Mouse (Mus musculus): Measurements from ENCODE around the gene Ndufb8.

The Ndufb8 gene

DNA sequence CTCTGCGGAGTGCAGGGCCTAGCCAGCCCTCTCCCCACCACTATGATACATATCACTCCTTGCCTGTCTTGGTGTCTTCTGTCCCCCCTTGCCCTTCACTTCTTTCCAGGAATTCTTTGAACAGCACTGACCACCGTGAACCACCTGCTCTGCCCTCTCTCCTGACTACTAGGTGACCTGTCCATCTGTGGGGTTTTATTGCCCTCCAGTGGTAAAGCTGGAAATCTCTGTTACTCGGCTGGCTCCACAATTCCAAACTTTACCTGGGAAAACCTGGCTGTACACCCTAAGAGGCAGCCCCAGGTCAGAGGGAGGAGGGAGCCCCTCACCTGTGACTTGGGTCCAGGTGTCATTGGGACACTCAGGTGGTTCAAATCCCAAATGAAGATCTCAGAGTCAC lies 19.9 kb downstream of the Ndufb8 start:
- DNase-seq (ENCODE audit: low read depth, low spot score): no peak

DNA sequence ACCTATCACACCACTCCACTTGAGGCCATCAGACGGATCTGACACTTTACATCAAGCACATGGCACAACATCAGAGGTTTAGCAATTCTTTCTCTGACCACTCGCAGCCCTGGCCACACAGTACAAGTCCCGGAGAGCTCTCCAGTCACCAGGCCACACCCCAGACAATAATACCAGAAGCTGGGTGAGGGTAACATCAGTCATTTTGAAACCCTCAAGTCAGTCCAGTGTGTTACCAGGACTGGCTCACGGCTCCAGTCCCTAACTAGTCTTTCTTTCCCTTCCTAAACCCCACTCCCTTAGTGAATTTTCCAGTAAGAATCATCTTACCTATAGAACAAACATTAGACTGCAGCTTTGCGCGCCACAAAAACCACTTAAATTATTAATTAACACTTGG lies 25.2 kb downstream of the Ndufb8 start:
- DNase-seq (ENCODE audit: low read depth, low spot score): no peak

DNA sequence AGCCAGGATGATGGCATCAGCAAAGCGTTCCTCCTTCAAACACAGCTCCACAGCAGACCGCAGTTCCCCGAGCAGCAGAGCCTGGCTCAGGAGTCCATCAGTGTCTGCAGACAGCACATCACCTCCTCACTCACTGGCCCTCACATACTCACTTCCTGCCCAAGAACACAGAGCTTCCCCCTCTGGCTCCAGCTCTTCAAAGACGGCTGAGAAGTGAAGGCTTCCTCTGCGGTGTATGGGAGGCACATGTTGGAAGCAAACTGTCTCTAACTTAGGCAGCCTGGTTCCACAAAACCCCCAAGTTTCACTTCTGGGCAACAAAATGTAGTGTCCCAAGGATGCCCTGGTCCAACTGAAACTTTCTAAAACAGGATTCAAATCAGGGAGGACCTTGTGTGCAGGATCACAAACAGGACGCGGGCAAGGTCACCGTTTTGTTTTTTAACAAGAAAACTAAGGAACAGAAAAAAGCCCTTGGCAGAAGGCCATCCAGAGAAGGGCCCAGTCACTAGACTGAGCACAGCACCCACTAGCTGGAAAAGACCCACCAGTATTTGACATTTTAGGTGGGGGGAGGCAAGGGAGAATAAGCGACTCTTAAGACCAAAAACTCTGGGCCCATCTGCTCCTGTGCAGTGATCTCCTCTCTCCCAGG lies 29.6 kb downstream of the Ndufb8 start:
- DNase-seq (ENCODE audit: low read depth, low spot score): no peak

DNA sequence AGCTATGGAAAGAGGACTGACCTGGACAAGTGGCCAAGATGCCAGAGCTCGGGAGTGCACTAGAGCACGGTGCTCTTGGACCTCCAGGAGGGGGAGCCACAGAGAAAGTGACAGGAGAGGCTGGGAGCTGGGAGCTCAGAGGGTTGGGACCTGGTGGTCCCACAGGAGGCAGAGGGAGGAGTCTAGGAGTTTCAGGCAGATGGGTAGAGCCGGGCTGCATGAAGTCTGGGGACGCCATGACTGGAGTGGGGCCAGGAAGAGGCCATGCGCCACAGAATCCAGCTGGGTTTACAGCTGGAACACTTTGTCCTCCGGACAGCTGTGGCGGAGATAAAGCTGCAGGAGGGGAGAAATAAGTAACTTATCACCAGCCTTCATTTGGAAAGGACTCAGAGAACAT lies 36.1 kb downstream of the Ndufb8 start:
- DNase-seq (ENCODE audit: low read depth, low spot score): no peak

DNA sequence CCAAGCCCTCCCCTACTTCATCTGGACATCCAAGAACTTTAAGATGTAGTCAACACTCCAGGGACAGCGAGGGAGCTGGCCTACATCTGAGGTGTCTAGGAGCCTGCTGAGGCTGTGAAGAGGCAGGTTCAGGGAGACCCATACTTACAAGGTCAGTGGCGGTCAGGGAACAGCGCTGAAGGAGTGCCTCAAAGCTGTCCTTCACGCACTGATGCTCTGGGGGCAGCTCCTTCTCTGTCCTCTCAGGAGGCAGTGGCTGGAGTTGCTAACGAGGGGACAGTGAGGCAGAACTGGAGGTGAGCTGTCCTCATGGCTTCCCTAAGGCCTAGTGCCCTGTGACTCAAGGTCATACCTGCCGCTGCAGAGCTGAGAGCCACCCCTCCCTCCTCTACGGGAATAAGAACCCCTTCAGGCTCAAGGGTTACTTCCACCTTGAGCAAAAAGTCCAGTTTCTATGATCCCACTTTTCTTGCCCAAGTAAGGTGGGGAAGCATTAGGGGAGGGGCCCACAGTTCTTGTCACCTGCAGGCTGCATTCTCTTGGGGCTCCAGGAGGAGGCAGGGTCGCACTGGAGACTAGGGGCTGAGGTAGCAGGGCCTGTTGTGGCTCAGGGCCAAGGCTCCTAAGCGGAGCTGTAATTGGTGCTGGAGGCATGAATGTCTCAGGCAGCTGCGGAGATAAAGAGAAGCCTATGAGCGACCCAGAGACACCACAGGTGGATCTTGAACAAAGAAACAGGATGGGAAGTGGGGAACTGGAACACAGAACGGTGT lies 37.1 kb downstream of the Ndufb8 start:
- DNase-seq (ENCODE audit: low read depth, low spot score): no peak

DNA sequence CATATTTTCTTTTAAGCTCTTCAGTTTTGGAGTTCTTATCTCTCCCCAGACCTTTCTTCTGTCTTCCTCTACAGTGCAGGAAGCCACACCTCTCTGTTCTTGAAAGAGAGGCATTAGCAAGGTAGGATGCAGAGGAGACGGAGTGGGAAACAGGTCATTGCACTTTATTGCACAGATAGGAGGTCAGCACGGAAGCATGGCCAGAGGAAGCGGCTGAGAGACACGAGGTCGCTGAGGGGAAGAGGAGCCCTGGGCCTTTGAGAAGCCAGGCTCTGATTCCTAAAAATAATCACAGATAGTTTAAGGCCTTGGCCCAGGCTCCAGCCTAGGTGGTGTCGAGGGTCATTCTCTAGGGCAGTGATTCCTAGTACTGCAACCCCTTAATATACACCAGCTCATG lies 39.5 kb downstream of the Ndufb8 start:
- DNase-seq (ENCODE audit: low read depth, low spot score): no peak

- no peak for DNase-seq (ENCODE audit: low read depth, low spot score)
Observed at GRCm38 (mm10) chr19:44514521-44515451, 40.5 kb downstream of the Ndufb8 start.

GRCm38 (mm10) chr19:44513921-44514482 lies 41.2 kb downstream of the Ndufb8 start:
- DNase-seq (ENCODE audit: low read depth, low spot score): no peak

- DNase-seq (ENCODE audit: low read depth, low spot score): no peak
Observed at GRCm38 (mm10) chr19:44513054-44513833, 42.0 kb downstream of the Ndufb8 start.

DNA sequence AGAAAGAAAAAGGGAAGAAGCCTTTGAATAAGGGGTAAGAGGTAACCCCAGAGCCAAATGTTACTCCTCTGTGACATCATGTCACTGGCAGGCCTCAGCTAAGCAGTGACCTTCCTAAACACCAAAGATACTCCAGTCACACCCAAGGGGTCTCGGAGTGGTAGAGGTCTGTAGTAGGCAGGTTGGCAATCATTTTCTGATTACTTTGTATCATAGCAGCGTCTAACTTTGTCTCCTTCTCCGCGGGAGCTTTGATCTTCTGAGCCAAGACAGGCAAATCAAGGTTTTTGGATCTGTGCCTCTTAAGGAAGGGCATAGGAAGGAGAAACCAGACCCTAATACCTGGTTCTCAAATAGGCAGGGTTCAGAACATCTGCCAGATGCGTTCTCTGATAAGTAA lies 42.6 kb downstream of the Ndufb8 start:
- DNase-seq (ENCODE audit: low read depth, low spot score): no peak

DNA sequence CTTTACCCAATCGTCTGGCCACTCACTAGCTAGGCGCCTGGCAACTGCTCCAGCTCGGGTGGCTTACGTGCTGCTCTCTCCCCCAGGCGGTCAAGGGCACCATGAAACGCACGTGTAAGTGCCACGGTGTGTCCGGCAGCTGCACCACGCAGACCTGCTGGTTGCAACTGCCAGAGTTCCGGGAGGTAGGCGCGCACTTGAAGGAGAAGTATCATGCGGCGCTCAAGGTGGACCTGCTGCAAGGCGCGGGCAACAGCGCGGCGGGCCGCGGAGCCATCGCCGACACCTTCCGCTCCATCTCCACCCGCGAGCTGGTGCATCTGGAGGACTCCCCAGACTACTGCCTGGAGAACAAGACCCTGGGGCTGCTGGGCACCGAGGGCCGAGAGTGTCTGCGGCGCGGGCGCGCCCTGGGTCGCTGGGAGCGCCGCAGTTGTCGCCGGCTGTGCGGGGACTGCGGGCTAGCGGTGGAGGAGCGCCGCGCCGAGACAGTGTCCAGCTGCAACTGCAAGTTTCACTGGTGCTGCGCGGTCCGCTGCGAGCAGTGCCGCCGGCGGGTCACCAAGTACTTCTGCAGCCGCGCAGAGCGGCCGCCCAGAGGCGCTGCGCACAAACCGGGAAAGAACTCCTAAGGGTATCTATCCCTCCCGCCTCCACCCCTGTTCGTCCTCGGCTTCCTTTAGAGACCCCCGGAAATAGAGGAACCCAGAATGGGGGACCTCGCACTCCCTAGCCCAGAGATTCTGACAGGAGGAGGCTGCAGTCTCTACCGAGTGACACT lies 43.6 kb downstream of the Ndufb8 start:
- no peak for DNase-seq (ENCODE audit: low read depth, low spot score)

GRCm38 (mm10) chr19:44510534-44511175 lies 44.6 kb downstream of the Ndufb8 start:
- no peak for DNase-seq (ENCODE audit: low read depth, low spot score)

GRCm38 (mm10) chr19:44502741-44503140 lies 52.5 kb downstream of the Ndufb8 start:
- DNase-seq (ENCODE audit: low read depth, low spot score): no peak

GRCm38 (mm10) chr19:44501925-44502324 lies 53.3 kb downstream of the Ndufb8 start:
- DNase-seq (ENCODE audit: low read depth, low spot score): no peak

DNA sequence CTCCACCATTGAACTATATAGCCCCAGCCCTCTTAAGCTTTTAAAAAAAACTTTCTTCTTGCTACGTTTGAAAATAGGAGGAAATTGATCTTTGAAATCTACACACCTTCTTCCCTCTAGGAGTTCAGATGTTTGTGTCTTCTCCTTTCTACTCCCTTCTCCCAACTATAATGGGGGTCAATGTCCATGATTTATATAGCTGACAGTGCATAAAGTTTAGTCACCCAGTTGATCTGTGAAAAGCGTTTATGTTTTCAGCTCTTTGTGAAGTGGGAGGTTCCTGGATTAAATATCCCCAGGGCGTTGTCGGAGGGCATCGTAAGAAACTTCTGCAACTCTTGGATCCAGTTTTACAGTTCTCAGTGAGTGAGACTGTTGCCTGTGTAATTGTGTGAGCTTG lies 55.0 kb downstream of the Ndufb8 start:
- no peak for DNase-seq (ENCODE audit: low read depth, low spot score)

GRCm38 (mm10) chr19:44498936-44499335 lies 56.3 kb downstream of the Ndufb8 start:
- no peak for DNase-seq (ENCODE audit: low read depth, low spot score)

Measured in telencephalon, adult 2 months (tissue).